In the genomic region with DNA sequence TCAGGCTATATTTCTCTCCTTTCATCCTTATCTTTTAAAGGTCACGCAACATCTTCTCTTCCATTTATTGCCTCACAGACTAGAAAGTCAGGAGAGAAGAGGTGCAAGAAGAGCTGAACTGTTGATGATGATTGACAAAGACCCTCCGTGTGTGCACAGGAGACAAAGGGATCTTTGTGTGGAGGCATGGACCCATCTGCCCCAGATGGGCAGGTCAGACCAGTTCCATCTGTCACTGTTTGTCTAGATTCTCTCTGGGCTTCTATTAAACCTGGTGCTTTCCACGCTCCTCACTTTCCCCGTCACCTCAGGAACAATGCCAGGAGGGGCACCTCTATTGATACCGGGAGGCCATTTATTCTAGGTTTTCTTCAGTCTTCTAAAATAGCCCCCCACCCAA, we compare ENCODE assay signal across 23 mouse cellular contexts.
A peak's percentile ranks its signal among the peaks of the same experiment; 100 is the strongest.
DNase-seq lines count a peak whose midpoint lies in the region; ATAC-seq and TF ChIP-seq lines count a peak whose summit lies in the region.
"Had no signal": no experiment of that assay in that cellular context is flagged by ENCODE, and none has a peak within 500 bp of the region (broad histone marks: within the 10 kb centered on the region; RNA-seq: fewer than 3 reads in every experiment).

No protein-coding gene starts in this region.

- no peak overlapping the region for H3K9ac ChIP-seq in intestine, embryonic 14.5 days (ENCODE audit: low read length)
- H3K9ac ChIP-seq in intestine, postnatal 0 days (ENCODE audit: low read depth, low read length) = no peak overlapping the region
- H3K9ac ChIP-seq: forebrain, embryonic 13.5 days; hindbrain, embryonic 15.5 days; liver, postnatal 0 days; midbrain, embryonic 12.5 days had no signal

- 65% methylated on average over 5 of the region's 5 CpGs for WGBS in intestine, embryonic 14.5 days
- 57% methylated on average over 5 of the region's 5 CpGs for WGBS in intestine, postnatal 0 days
- 38% methylated on average over 5 of the region's 5 CpGs for WGBS in embryonic facial prominence, embryonic 10.5 days

- no peaks in the 10 kb centered on the region for H3K4me1 ChIP-seq in intestine, embryonic 14.5 days (replicated peaks; ENCODE audit: control insufficient read depth, insufficient read depth, low read length)
- H3K4me1 ChIP-seq in intestine, postnatal 0 days (replicated peaks; ENCODE audit: control insufficient read depth, insufficient read depth, low read length) = no peaks in the 10 kb centered on the region
- H3K4me1 ChIP-seq in embryonic facial prominence, embryonic 10.5 days = peaks cover 19% of the 10 kb centered on the region
- H3K4me1 ChIP-seq: forebrain, embryonic 13.5 days had no signal

- H3K9me3 ChIP-seq in intestine, embryonic 14.5 days (ENCODE audit: control insufficient read depth, low read length) = no peaks in the 10 kb centered on the region
- no peaks in the 10 kb centered on the region for H3K9me3 ChIP-seq in intestine, postnatal 0 days (ENCODE audit: control insufficient read depth)
- no peaks in the 10 kb centered on the region for H3K9me3 ChIP-seq in embryonic facial prominence, embryonic 10.5 days
- H3K9me3 ChIP-seq: forebrain, embryonic 13.5 days; hindbrain, embryonic 15.5 days; midbrain, embryonic 12.5 days had no signal

- H3K4me2 ChIP-seq in intestine, embryonic 14.5 days (ENCODE audit: low read length) = no peak overlapping the region
- no peak overlapping the region for H3K4me2 ChIP-seq in intestine, postnatal 0 days (replicated peaks; ENCODE audit: low read depth)
- H3K4me2 ChIP-seq: forebrain, embryonic 13.5 days; hindbrain, embryonic 15.5 days; midbrain, embryonic 12.5 days had no signal

- no peak overlapping the region for H3K27ac ChIP-seq in intestine, embryonic 14.5 days (ENCODE audit: low read depth)
- no peak overlapping the region for H3K27ac ChIP-seq in intestine, postnatal 0 days (ENCODE audit: low read depth, low read length)
- H3K27ac ChIP-seq in embryonic facial prominence, embryonic 10.5 days (replicated peaks) = no peak overlapping the region
- H3K27ac ChIP-seq: forebrain, embryonic 13.5 days; hindbrain, embryonic 15.5 days; kidney, postnatal 0 days; macrophage; midbrain, embryonic 12.5 days had no signal

- H3K4me3 ChIP-seq in intestine, embryonic 14.5 days (ENCODE audit: low read depth, low read length) = no peak overlapping the region
- no peak overlapping the region for H3K4me3 ChIP-seq in intestine, postnatal 0 days (ENCODE audit: low read depth, low read length)
- no peak overlapping the region for H3K4me3 ChIP-seq in embryonic facial prominence, embryonic 10.5 days
- H3K4me3 ChIP-seq: forebrain, embryonic 13.5 days; hindbrain, embryonic 15.5 days; midbrain, embryonic 12.5 days had no signal

- H3K36me3 ChIP-seq in intestine, embryonic 14.5 days (ENCODE audit: control insufficient read depth, insufficient read depth, low read length) = no peaks in the 10 kb centered on the region
- no peaks in the 10 kb centered on the region for H3K36me3 ChIP-seq in intestine, postnatal 0 days (ENCODE audit: control insufficient read depth, insufficient read depth)
- H3K36me3 ChIP-seq in embryonic facial prominence, embryonic 10.5 days (replicated peaks) = no peaks in the 10 kb centered on the region
- H3K36me3 ChIP-seq: hindbrain, embryonic 15.5 days; midbrain, embryonic 12.5 days had no signal

- H3K27me3 ChIP-seq in intestine, embryonic 14.5 days (replicated peaks; ENCODE audit: control insufficient read depth, insufficient read depth, low read length) = no peaks in the 10 kb centered on the region
- H3K27me3 ChIP-seq in intestine, postnatal 0 days (replicated peaks; ENCODE audit: control insufficient read depth, insufficient read depth, low read length) = no peaks in the 10 kb centered on the region
- H3K27me3 ChIP-seq in embryonic facial prominence, embryonic 10.5 days (replicated peaks; ENCODE audit: low read depth, poor library complexity, severe bottlenecking) = no peaks in the 10 kb centered on the region
- H3K27me3 ChIP-seq: CH12.LX; forebrain, embryonic 13.5 days; hindbrain, embryonic 15.5 days; midbrain, embryonic 12.5 days had no signal

- no peak for DNase-seq in intestine, embryonic 14.5 days (ENCODE audit: low spot score)
- peak; percentile 20 for DNase-seq in brain, embryonic 14.5 days (ENCODE audit: low read depth)
- peak; percentile 20 for DNase-seq in embryonic facial prominence, embryonic 10.5 days (ENCODE audit: low spot score)
- peak; percentile 51 for DNase-seq in retina, embryonic 14.5 days (ENCODE audit: low spot score)
- no peak for DNase-seq in c-Kit-positive CD71-positive TER-119-positive erythroid progenitor cells, embryonic 14.5 days (ENCODE audit: low spot score)
- DNase-seq in urinary bladder, postnatal 25 days (ENCODE audit: low spot score) = no peak
- DNase-seq: adrenal gland, adult 8-10 months; B cell, adult 2 months; cerebellum, adult 9-10 months; gastrocnemius, postnatal 36 days; heart, postnatal 36 days; kidney, adult 2 months; liver, postnatal 0 days; right cerebral cortex, postnatal 25 days; spleen, adult 18-20 months had no signal

- 0 out of 2 replicates have a peak, but pooled peaks have one; percentile 60 for ATAC-seq in intestine, embryonic 14.5 days (replicated peaks; ENCODE audit: low FRiP score, low TSS enrichment, low read depth)
- no peak; the same call in 1 of the 2 replicates for ATAC-seq in intestine, postnatal 0 days
- ATAC-seq: forebrain, embryonic 13.5 days; liver, postnatal 0 days; lung, postnatal 0 days had no signal

- TF ChIP-seq CTCF in intestine, postnatal 0 days (IDR thresholded peaks at IDR 0.05; ENCODE audit: low read depth) = no peak
- TF ChIP-seq CTCF in brain, embryonic 14.5 days (IDR thresholded peaks at IDR 0.05; ENCODE audit: borderline replicate concordance, extremely low read depth, insufficient read depth, insufficient read length) = no peak

- TF ChIP-seq POLR2A in brain, embryonic 14.5 days (IDR thresholded peaks at IDR 0.05; ENCODE audit: borderline replicate concordance, extremely low read depth, insufficient read depth, insufficient read length, poor library complexity, severe bottlenecking) = no peak

Comparison
In these comparisons a context has a peak if more than half of its experiments do, and no peak if none do; other contexts are left out.
1. DNase-seq: peak in brain, embryonic 14.5 days (single experiment), embryonic facial prominence, embryonic 10.5 days (single experiment) and retina, embryonic 14.5 days (single experiment); none in intestine, embryonic 14.5 days (single experiment), c-Kit-positive CD71-positive TER-119-positive erythroid progenitor cells, embryonic 14.5 days (single experiment) and urinary bladder, postnatal 25 days (single experiment).